Mouse (Mus musculus) cerebellum, postnatal 14 days (tissue): ENCODE measurements around the gene Psmd5.

Experiments
- DNase-seq, 2 experiments: peaks; one replicate each; pipeline ENCODE4 v3.0.0; 2021; ENCODE audit warnings: mixed read lengths in 2 of 2

Psmd5 gene

GRCm38 (mm10) chr2:34874816-34875345, at the start of gene Psmd5:
Gene Psmd5, minus strand, starts transcription at chr2:34874968.
- no peak for DNase-seq

- DNase-seq, result no peak
Measured at GRCm38 (mm10) chr2:34922729-34923128, 48.0 kb upstream of the Psmd5 start.

GRCm38 (mm10) chr2:34920144-34920543, 45.4 kb upstream of the Psmd5 start:
- DNase-seq, result no peak

- DNase-seq, result no peak
Measured at GRCm38 (mm10) chr2:34915103-34915502, 40.3 kb upstream of the Psmd5 start.

GRCm38 (mm10) chr2:34914823-34915082, 40.0 kb upstream of the Psmd5 start:
- DNase-seq, result no peak

- DNase-seq, result peak in 1 of 2 experiments; percentile 19
Measured at GRCm38 (mm10) chr2:34914069-34914822, 39.5 kb upstream of the Psmd5 start.

- peak in 1 of 2 experiments; percentile 40 for DNase-seq
Measured at GRCm38 (mm10) chr2:34913218-34914068, 38.7 kb upstream of the Psmd5 start, which contains the start of gene Phf19. Gene Phf19, minus strand, starts transcription at chr2:34914026.

GRCm38 (mm10) chr2:34912613-34913012, 37.8 kb upstream of the Psmd5 start:
- DNase-seq, result no peak

GRCm38 (mm10) chr2:34911871-34912270, 37.1 kb upstream of the Psmd5 start:
- no peak for DNase-seq

- no peak for DNase-seq
Measured at GRCm38 (mm10) chr2:34909719-34910118, 35.0 kb upstream of the Psmd5 start.

GRCm38 (mm10) chr2:34906861-34907604, 32.3 kb upstream of the Psmd5 start:
- DNase-seq, result peak in 1 of 2 experiments; percentile 29

- DNase-seq, result peak in 1 of 2 experiments; percentile 29
Measured at GRCm38 (mm10) chr2:34906426-34906825, 31.7 kb upstream of the Psmd5 start.

GRCm38 (mm10) chr2:34904849-34905542, 30.2 kb upstream of the Psmd5 start:
- DNase-seq, result peak; percentile 97 to 99

GRCm38 (mm10) chr2:34903652-34904405, 29.1 kb upstream of the Psmd5 start:
- DNase-seq, result peak; percentile 32 to 37

GRCm38 (mm10) chr2:34903191-34903590, 28.4 kb upstream of the Psmd5 start:
- DNase-seq, result no peak

- peak in 1 of 2 experiments; percentile 37 for DNase-seq
Measured at GRCm38 (mm10) chr2:34902731-34903130, 28.0 kb upstream of the Psmd5 start.

- DNase-seq, result peak in 1 of 2 experiments; percentile 33
Measured at GRCm38 (mm10) chr2:34901726-34902125, 27.0 kb upstream of the Psmd5 start.

- peak; percentile 69 to 81 for DNase-seq
Measured at GRCm38 (mm10) chr2:34900412-34900811, 25.6 kb upstream of the Psmd5 start.

- DNase-seq, result peak; percentile 53
Measured at GRCm38 (mm10) chr2:34899682-34900081, 24.9 kb upstream of the Psmd5 start.

GRCm38 (mm10) chr2:34897820-34898219, 23.1 kb upstream of the Psmd5 start:
- DNase-seq, result peak; percentile 59 to 66

GRCm38 (mm10) chr2:34896821-34897460, 22.2 kb upstream of the Psmd5 start:
- peak; percentile 62 to 68 for DNase-seq
